Mouse (Mus musculus): ENCODE measurements around the gene Krtap4-2.

DNA sequence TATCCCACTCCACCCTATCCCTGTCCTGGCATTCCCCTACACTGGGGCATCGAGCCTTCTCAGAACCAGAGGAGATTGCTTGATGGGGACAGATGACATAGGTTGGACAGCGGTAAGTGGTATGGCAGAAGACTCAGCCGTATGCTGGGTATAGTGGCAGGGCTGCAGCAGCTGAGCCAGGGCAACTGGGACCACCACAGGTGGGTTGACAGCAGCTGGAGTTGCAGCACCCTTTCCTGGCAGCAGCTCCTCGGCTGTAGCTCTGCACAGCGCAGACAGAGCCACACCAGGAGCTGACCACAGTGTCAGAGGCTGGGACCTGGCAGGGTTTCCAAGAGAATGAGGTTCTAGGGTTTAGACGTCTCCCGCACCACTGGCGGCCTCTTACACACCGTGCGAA lies 27.9 kb upstream of the Krtap4-2 start:
- TF ChIP-seq POLR2A (IDR thresholded peaks at IDR 0.05; ENCODE audit: extremely low read depth, insufficient read depth, low read length) (no peak), CTCF (IDR thresholded peaks at IDR 0.05; ENCODE audit: low read depth, low read length) (no peak)

Data from liver, adult 2 months (tissue).